Mouse (Mus musculus) adrenal gland (tissue): ENCODE measurements around the gene Zdhhc8.
"Not testable (repeated sequence)": the region's sequence is repeated elsewhere in the genome, so short reads cannot be mapped to it uniquely, and the experiment has no call there.

Source experiments
- intact Hi-C: fragments of 180-260 bp; cut with DNase I; formaldehyde crosslinking; loops from one replicate; pipeline ENCODE4 v1.15.1; 2025

Zdhhc8 gene

DNA sequence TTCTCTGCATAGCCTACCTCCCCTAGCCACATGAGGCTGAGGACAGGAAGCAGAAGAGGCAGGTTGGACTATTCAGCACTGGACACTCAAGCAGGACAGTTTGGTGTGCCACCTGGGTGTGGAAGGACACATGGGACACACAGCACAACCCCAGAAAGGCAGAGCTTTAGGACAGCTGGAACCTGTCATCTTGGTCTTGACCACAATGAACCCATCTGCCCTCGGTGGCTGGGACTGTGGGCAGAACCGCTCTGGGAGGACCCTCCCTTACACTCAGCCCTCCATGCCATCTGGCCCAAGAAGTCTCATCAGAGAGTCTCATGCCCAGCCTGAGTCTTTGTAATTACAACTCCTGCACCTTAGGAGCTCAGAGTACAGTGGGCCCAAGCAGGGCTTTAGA is 34.9 kb downstream of the Zdhhc8 start:
- intact Hi-C loops, result no loop called here

GRCm38 (mm10) chr16:18198365-18199098 is 36.4 kb downstream of the Zdhhc8 start:
- intact Hi-C loops, result no loop called here

DNA sequence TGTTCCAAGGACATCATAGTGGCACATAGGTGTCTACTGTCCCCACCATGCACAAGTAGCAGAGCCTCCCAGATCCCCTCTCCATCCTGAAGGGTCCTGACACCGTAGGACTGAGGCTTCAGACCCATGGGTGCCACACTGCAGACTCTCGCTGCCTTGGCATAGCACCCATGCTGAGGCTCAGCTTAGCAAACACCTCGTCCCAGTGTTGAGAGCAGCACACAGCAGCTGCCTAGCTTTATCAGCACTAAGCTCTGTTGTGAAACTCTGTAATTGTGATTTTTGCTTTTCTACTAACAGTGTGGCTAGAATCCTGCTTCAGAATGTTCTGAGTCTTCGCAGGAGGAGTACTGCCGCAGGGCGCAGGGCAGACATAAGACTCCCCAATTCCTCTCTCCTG is 37.1 kb downstream of the Zdhhc8 start:
- intact Hi-C loops, result no loop called here

- intact Hi-C loops, result not testable (repeated sequence)
Observed at GRCm38 (mm10) chr16:18195561-18195960, 39.4 kb downstream of the Zdhhc8 start.

DNA sequence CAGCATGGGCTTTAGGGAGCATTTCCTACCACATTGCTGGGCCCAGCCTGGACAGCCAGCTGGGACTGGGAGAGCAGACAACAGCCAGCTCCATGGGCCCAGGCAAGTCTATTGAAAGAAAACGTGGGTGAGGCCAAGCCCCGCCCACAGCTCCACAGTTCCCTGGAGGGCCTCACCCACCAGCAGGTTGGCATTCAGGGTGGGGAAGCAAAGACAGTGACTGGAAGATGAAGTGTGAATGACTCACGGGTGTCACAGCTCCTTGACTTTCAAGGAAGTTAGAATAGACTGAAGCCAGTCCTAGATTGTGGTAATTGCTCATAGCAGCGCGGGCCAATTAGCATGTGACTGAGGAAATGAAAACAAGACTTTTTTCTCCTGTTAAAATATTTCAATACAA is 39.9 kb downstream of the Zdhhc8 start:
- intact Hi-C loops, result no loop called here

- intact Hi-C loops, result no loop called here
Observed at GRCm38 (mm10) chr16:18194208-18194985, 40.5 kb downstream of the Zdhhc8 start.

DNA sequence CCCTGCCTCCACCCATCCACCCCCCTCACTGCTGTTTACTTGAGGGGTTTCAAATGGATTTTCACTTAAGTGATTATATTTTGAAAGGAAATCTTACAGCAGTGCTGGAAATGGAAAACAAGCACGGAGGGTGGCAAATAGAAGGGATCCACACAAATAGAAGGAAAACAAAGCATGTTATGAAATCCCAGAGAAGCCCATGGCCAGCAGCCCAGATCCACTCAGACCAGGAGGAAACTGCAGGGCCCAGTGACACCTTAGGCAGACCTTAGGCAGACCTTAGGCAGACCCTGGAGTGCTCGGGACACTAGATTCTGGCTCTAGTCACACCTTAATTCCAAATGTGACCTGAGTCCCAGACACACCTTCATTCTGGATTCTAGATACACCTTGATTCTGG is 43.9 kb downstream of the Zdhhc8 start:
- intact Hi-C loops, result no loop called here

GRCm38 (mm10) chr16:18187221-18187620 is 47.7 kb downstream of the Zdhhc8 start:
- intact Hi-C loops, result no loop called here

DNA sequence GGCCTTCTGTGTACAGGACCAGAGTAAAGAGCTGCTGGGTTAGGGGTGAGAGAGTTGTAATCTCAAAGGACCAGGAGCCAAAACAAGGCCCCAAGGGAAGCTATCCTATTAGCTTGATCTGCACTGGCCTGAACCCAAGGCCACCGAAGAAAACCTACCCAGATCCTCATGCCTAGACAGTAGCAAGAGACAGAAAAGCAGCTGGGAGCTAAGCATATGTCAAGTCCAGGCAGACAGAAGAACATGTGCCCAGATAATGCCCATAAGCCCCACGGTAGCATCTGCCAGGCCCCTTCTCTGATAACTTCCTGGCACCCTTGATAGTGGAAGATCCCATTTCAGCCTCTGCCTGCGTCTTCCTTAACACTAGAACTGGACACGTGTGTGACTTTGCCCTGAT is 48.1 kb downstream of the Zdhhc8 start:
- intact Hi-C loops, result no loop called here

- intact Hi-C loops, result no loop called here
Observed at GRCm38 (mm10) chr16:18185715-18186449, 49.1 kb downstream of the Zdhhc8 start.

DNA sequence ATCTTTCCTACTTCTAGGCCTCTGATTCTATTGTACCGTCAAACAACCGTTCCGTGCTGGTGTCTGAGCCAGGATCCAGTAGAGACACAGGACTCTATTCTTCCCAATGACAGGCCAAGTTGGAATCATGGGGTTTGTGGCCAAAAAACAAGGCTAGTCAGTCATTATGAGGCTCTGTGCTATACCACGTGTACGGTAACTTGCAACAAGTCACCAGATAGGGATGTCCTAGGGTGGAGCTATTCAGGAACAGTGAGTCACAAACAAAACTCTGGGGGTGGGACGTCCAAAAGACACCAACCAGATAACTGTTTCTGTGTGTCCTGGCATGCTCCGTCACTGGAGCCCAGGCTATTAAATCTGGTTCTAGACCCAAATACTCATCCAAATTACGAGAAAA is 52.2 kb downstream of the Zdhhc8 start:
- intact Hi-C loops, result no loop called here

- intact Hi-C loops, result no loop called here
Observed at GRCm38 (mm10) chr16:18181398-18181797, 53.5 kb downstream of the Zdhhc8 start.

- intact Hi-C loops, result no loop called here
Observed at GRCm38 (mm10) chr16:18179591-18179990, 55.3 kb downstream of the Zdhhc8 start.

DNA sequence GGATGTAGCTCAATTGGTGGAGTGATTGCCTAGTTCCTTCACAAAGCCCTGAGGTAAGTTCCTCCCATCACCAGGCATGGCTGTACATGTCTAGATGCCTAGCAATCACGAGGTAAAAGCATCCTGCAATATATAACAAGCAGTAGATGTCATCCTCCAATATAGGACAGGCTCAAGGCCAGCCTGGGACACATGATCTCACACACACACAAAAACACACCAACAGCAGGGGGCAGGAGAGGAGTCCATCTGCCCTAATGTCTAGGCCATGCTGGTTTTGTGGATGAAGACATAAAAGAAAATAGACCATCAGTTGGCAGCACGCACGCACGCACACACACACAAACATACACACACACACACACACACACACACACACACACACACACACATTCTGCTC is 58.2 kb downstream of the Zdhhc8 start:
- intact Hi-C loops, result no loop called here

DNA sequence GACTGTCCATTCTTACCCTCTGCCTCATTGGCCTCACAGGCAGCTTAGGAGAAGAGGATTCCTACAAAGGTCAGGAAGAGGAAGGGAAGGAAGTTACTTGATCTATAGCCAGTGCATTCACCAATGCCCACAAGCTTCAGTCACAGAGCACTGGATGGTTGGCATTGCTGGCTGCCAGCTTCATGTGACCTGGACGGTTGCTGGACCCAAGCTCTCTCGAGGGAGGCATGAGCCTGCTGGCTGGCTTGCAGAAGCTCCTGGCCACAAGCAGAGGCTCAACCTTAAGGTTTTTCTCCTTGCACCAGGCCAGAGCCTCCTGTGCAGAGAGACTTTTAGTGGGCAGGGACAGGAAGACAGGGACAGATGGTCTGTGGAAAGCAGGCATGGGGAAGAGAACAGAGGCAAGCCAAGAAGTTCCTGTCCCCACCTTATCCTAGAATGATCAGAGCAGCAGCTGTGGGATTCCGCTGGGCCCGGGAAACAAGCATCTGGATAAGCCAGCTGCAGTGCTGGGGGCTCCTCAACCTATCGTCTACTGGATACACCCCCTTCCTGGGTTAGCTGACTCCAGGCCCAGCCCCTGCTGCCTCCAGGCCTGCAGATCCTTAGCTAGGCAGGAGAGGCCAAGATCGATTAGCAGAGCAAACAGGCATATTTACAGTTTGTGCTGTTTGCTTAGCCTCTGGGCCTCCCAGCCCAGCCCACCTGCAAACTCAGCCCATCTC is 59.0 kb downstream of the Zdhhc8 start:
- intact Hi-C loops, result no loop called here

GRCm38 (mm10) chr16:18173788-18174187 is 61.1 kb downstream of the Zdhhc8 start:
- intact Hi-C loops, result loop anchor here (5.0 kb wide), 2 partner anchors 39 to 66 kb away; no protein-coding TSS in a partner anchor

GRCm38 (mm10) chr16:18173231-18173630 is 61.7 kb downstream of the Zdhhc8 start:
- intact Hi-C loops, result loop anchor here (5.0 kb wide), 2 partner anchors 39 to 66 kb away; no protein-coding TSS in a partner anchor

- intact Hi-C loops, result loop anchor here (1.0 to 5.0 kb wide), 3 partner anchors 40 to 65 kb away; partner anchors contain the start of gene Rtn4r
Observed at GRCm38 (mm10) chr16:18172266-18172855, 62.6 kb downstream of the Zdhhc8 start.
